Mouse (Mus musculus): Measurements from ENCODE around the gene Chn1.
A peak's percentile ranks its signal among the peaks of the same experiment; 100 is the strongest.

Chn1 gene

GRCm38 (mm10) chr2:73587109-73587506, 188.0 kb downstream of the Chn1 start:
- no peak for DNase-seq

GRCm38 (mm10) chr2:73586392-73587108, 188.6 kb downstream of the Chn1 start:
- no peak for DNase-seq

DNA sequence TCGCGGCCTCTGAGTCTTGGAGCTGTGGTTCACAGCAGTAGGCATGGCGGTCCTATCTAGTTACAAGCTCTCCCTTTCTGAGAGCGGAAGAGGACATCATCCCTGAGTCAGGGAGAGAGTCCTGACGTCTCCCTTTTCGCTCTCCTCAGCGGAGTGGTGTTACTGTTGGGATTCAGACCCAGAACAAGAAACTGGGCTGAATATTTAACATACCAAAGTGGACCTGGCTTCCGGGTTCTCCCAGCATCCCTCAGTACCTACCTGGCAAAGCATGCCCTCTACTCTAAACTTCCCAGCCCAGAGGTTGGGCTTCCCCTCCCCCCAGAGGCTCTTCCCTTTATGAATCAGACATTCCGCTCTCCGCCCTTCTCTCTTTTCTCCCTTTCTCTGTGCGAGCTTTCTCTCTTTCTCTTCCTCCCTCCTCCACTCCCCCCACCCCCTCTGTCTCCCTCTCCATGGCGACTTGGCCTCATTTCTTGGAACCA, 189.8 kb downstream of the Chn1 start:
- DNase-seq: peak; percentile 53

- DNase-seq: peak; percentile 91
Observed at GRCm38 (mm10) chr2:73584645-73585346, 190.3 kb downstream of the Chn1 start.

DNA sequence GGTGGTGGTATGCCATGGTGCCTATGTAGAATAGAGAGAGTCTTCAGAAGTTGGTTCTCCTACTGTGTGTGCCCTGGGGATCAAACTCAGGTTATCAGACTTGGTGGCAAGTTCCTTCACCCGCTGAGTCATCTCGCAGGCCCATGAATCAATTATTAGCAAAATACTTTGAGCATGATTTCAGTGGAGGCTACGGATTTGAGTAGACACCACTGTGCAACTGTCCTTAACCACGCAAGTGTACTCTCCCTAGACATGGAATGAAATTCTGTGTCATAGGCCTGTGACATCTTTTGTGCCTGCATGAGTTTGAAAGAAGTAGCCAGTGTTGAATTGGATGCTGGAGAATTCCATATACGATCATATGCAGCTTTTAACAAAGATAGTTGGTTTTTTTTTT, 194.4 kb downstream of the Chn1 start:
- DNase-seq: no peak

GRCm38 (mm10) chr2:73580166-73580565, 195.0 kb downstream of the Chn1 start, which contains the start of gene Chrna1:
TSS of gene Chrna1 (minus strand) at chr2:73580338.
- DNase-seq: no peak

GRCm38 (mm10) chr2:73579168-73579567, 196.0 kb downstream of the Chn1 start:
- DNase-seq: no peak

- DNase-seq: no peak
Observed at GRCm38 (mm10) chr2:73574418-73574817, 200.7 kb downstream of the Chn1 start.

GRCm38 (mm10) chr2:73573556-73573955, 201.6 kb downstream of the Chn1 start:
- DNase-seq: no peak

- peak; percentile 91 for DNase-seq
Observed at GRCm38 (mm10) chr2:73572539-73573372, 202.4 kb downstream of the Chn1 start.

DNA sequence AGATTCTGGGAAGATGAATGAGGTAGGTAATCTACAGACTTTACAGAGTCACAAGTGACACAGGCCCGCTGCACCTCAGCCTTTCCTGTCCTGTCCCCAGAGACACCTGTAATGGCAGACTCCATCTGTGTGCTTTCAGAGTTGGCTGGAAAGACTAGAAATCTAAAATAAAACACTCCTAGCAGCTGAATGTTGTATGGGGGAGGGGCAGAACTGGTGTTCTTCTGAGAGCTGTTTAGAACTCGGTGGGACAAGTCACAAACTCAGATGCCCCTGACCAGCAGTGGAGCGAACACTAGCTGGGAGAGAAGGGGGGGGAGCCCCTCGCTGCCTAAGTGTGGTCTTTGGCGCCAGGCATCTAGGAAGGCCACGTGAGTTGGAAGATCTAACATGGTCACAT, 203.2 kb downstream of the Chn1 start:
- no peak for DNase-seq

GRCm38 (mm10) chr2:73571304-73571703, 203.8 kb downstream of the Chn1 start:
- DNase-seq: no peak

GRCm38 (mm10) chr2:73566989-73567605, 208.0 kb downstream of the Chn1 start:
- DNase-seq: peak; percentile 84

DNA sequence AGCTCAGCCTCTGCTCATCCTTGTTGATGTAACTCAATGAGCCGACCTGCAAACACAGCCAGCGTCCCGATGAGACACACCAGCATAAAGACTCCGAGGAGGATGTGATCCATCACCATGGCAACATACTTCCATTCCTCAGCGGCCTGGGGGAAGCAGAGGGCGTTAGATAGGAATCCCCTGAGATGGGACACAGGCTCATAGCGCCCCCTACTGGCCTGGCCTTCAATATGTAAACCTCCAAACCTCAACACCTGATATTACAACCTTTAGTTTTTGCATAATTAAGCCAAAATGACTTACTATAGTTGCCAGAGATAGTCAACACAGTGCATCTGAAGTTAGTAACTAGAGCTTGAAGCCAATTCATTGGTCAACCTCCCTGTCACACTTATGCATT, 209.0 kb downstream of the Chn1 start:
- DNase-seq: peak; percentile 67

DNA sequence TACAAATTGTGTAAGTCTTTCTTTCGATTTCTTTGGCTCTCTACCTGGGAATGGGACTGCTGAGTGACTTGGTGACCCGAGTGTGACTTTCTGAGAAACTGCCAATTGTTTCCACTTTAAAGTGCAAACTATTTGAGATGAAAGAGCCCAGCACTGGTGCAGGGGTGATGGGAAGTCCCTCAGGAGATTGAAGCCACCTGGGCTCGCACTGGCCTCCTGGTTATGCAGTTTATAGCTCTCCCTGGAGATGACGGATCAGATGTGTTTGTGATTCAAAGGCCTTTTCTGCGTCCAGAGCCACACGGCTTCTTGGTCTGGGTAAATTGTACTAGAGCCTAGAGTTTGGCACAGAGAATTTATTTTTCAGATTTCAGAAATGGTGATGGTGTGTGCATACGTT, 211.5 kb downstream of the Chn1 start:
- DNase-seq: no peak

DNA sequence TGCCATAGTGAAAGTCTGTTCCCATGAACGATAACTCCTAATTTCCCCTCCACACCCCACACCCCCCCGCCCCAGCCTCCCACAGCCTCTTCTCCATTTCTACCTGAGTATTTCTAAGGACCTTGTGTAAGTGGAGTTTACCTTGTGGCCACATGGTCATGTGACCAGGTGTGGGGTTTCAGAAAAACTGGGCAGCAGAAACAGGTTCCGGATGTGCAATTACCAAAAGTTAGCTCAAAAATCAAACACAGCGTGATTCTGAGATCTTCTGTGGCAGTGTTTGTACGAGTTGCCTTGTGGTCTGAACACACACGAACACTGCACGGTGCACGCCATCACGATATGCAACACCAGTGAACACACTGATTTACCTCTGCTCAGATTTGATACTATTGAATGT, 212.5 kb downstream of the Chn1 start:
- DNase-seq: no peak

DNA sequence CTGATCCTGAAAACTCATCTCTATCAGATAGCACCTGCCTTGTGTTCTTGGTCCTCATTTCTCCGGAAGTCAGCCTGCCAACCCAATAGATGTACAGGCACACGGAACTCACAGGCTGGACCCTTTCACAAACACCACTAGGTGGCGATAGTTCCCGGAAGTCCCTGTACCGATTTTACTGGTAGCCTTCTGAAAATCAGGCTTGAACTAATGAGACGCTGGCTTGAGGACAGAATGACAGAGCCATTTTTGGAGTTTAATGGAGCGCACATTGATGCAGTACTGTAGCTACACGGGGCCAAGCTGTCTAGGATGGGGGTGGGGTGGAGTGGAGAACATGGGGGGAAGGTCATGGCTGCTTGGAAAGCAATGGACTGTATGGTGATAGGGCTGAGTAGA, 213.5 kb downstream of the Chn1 start:
- DNase-seq: peak; percentile 83

DNA sequence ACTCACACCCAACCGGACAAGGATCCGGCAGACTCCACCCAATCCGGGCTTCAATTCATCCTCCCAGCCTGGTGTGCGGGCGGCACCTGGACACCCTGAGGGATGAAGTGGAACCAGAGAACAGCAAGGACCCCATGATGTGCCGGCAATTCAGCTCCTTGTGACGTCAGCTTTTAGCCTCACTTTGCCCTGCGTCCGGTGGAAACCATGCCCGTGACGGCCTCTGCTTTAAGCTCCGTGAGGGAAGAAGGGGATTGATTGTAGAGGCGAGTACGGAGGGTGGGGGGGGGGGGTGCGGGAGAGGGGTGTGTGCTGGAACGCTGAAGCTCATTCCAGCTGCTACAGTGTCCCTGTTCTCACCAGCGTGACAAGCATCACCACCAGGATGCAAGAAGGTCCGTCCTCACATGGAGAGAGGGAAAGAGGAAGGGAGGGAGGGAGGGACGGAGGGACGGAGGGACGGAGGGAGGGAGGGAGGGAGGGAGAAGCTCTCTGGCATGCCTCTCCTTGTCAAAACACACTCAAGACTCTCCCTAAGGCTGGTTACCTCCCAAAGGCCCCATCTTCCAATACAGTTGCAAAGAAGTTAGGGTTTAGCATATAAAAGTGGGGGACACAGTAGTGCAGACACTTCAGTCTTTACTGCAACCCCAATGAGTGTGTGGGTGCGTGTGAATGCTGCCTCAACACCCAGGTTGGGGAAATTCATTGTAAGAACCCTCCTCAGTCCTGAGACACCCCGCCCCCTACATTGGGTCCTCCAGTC, 214.1 kb downstream of the Chn1 start:
- DNase-seq: peak; percentile 60

All from embryo, embryonic 11 days (tissue).